8 mouse cellular contexts compared by ENCODE assay signal in genomic region chr15:100424396-100425122, GRCm38 (mm10). TPM values are rescaled to one million over a fixed set of nuclear protein-coding genes. Genes with fewer than 3 reads are reported as not detected.
DNase-seq lines count a peak whose midpoint lies in the region; ATAC-seq lines count a peak whose summit lies in the region.

Gene Slc11a2, minus strand, starts transcription at chr15:100425072.

- no peak within 1 kb of the TSS for H3K27ac ChIP-seq in heart, embryonic 11.5 days (ENCODE audit: low read depth, low read length)
- H3K27ac ChIP-seq in liver, embryonic 16.5 days (ENCODE audit: low read length), result no peak within 1 kb of the TSS
- peak within 1 kb of the TSS; percentile 67; the same call in 1 of the 2 replicates for H3K27ac ChIP-seq in stomach, embryonic 15.5 days

- peak within 1 kb of the TSS; percentile 99 for H3K4me2 ChIP-seq in heart, embryonic 11.5 days
- peak within 1 kb of the TSS; percentile 99 for H3K4me2 ChIP-seq in liver, embryonic 16.5 days (ENCODE audit: low read depth, low read length)
- H3K4me2 ChIP-seq in stomach, embryonic 15.5 days, result peak within 1 kb of the TSS; percentile 99

- peak within 1 kb of the TSS; percentile 73 for H3K4me3 ChIP-seq in heart, embryonic 11.5 days (ENCODE audit: low read depth, low read length)
- peak within 1 kb of the TSS; percentile 84 for H3K4me3 ChIP-seq in liver, embryonic 16.5 days (ENCODE audit: low read depth, low read length)
- H3K4me3 ChIP-seq in stomach, embryonic 15.5 days (replicated peaks), result peak within 1 kb of the TSS; percentile 92

- peaks cover 25% of the 10 kb centered on the region for H3K4me1 ChIP-seq in heart, embryonic 11.5 days (ENCODE audit: control insufficient read depth, insufficient read depth, low read length)
- peaks cover 34% of the 10 kb centered on the region for H3K4me1 ChIP-seq in liver, embryonic 16.5 days (ENCODE audit: control insufficient read depth, low read depth, low read length)
- H3K4me1 ChIP-seq in stomach, embryonic 15.5 days, result peaks cover 29% of the 10 kb centered on the region

- H3K9me3 ChIP-seq in heart, embryonic 11.5 days (replicated peaks; ENCODE audit: control insufficient read depth, low read length), result no peaks in the 10 kb centered on the region
- H3K9me3 ChIP-seq in liver, embryonic 16.5 days (replicated peaks; ENCODE audit: control insufficient read depth, low read length), result no peaks in the 10 kb centered on the region
- no peaks in the 10 kb centered on the region for H3K9me3 ChIP-seq in stomach, embryonic 15.5 days

- H3K9ac ChIP-seq in heart, embryonic 11.5 days (ENCODE audit: low read depth, low read length), result peak within 1 kb of the TSS; percentile 69
- peak within 1 kb of the TSS; percentile 69 for H3K9ac ChIP-seq in liver, embryonic 16.5 days (ENCODE audit: low read depth, low read length)
- H3K9ac ChIP-seq in stomach, embryonic 15.5 days, result peak within 1 kb of the TSS; percentile 29; the same call in 1 of the 2 replicates

- H3K27me3 ChIP-seq in heart, embryonic 11.5 days (ENCODE audit: control insufficient read depth, insufficient read depth, low read length), result peaks cover 15% of the 10 kb centered on the region
- H3K27me3 ChIP-seq in liver, embryonic 16.5 days (ENCODE audit: control insufficient read depth, insufficient read depth, low read depth, low read length), result peaks cover 16% of the 10 kb centered on the region
- 0 out of 2 replicates have a peak, but pooled peaks cover 4% of the 10 kb centered on the region for H3K27me3 ChIP-seq in stomach, embryonic 15.5 days (replicated peaks)

- ATAC-seq in heart, embryonic 11.5 days (replicated peaks; ENCODE audit: insufficient number of reproducible peaks, low FRiP score, low TSS enrichment), result no peak
- ATAC-seq in liver, embryonic 16.5 days (ENCODE audit: low read depth), result no peak
- ATAC-seq in stomach, embryonic 15.5 days (ENCODE audit: insufficient read depth, low FRiP score, low read depth), result no peak

- DNase-seq in layer of hippocampus, adult 18-20 months (ENCODE audit: low spot score in 2 of 2), result no peak
- DNase-seq in layer of hippocampus, adult 11-12 months (ENCODE audit: low spot score), result no peak
- DNase-seq in embryo, embryonic 11 days, result peak; percentile 39
- peak; percentile 80 for DNase-seq in kidney, adult 9 months
- no peak for DNase-seq in right cerebral cortex, postnatal 4 days

- H3K36me3 ChIP-seq in heart, embryonic 11.5 days (ENCODE audit: control insufficient read depth, insufficient read depth, low read length), result no peaks in the 10 kb centered on the region
- H3K36me3 ChIP-seq in liver, embryonic 16.5 days (ENCODE audit: control insufficient read depth, insufficient read depth), result no peaks in the 10 kb centered on the region
- no peaks in the 10 kb centered on the region for H3K36me3 ChIP-seq in stomach, embryonic 15.5 days

- 23% methylated on average over 17 of the region's 17 CpGs for WGBS in heart, embryonic 11.5 days (ENCODE audit: insufficient replicate concordance)
- WGBS in liver, embryonic 16.5 days (ENCODE audit: insufficient replicate concordance), result 25% methylated on average over 17 of the region's 17 CpGs
- WGBS in stomach, embryonic 15.5 days, result 18% methylated on average over 17 of the region's 17 CpGs

RNA-seq across cellular contexts. Expression of gene Slc11a2, which starts in this region (rescaled TPM):
- 10 to 100 TPM; 55.4 to 58.7 TPM for total RNA-seq in layer of hippocampus, adult 18-20 months (2021)
- polyA plus RNA-seq in heart, embryonic 11.5 days (2014; fragmentation: Nextera tagmentation; extraction: Ambion mirVana), result 14.9 and 15.5 TPM in 2 replicates
- polyA plus RNA-seq in liver, embryonic 16.5 days (2015; fragmentation: Nextera tagmentation; extraction: Ambion mirVana), result 37.1 and 40.0 TPM in 2 replicates
- 24.0 and 25.8 TPM in 2 replicates for polyA plus RNA-seq in stomach, embryonic 15.5 days (2015; fragmentation: Nextera tagmentation; extraction: Ambion mirVana)

Comparison
In these comparisons a context has a peak if more than half of its experiments do, and no peak if none do; other contexts are left out.
1. DNase-seq: peak in embryo, embryonic 11 days (single experiment) and kidney, adult 9 months (single experiment); none in layer of hippocampus, adult 18-20 months (0 of 2), layer of hippocampus, adult 11-12 months (single experiment) and right cerebral cortex, postnatal 4 days (single experiment).
2. Peak in every context shown above with its lines, with median percentiles within 50 percentile points of each other: H3K4me2 ChIP-seq, H3K4me3 ChIP-seq and H3K9ac ChIP-seq.